Mouse (Mus musculus): ENCODE data around the gene Gm13289. TPM values are rescaled to one million over a fixed set of nuclear protein-coding genes. Genes with fewer than 3 reads are reported as not detected.
"Not testable (repeated sequence)": the region's sequence is repeated elsewhere in the genome, so short reads cannot be mapped to it uniquely, and the experiment has no call there.

Gm13289 gene
- polyA plus RNA-seq, 1 experiment, result not detected

- H3K36me3 ChIP-seq (ENCODE audit: control insufficient read depth, insufficient read depth), result no peaks in the 10 kb centered on the region
- no peaks in the 10 kb centered on the region for H3K79me2 ChIP-seq (ENCODE audit: control insufficient read depth, insufficient read depth)
- no peaks in the 10 kb centered on the region for H3K79me3 ChIP-seq (ENCODE audit: low read depth)
- TF ChIP-seq FOSL1 (IDR thresholded peaks at IDR 0.05; ENCODE audit: insufficient read depth, low read length, poor library complexity, severe bottlenecking) (no peak), MYOD1 (IDR thresholded peaks at IDR 0.05; ENCODE audit: control insufficient read depth, insufficient read length, low read depth) (no peak), CEBPB (IDR thresholded peaks at IDR 0.05; ENCODE audit: low read depth) (no peak), MAX (IDR thresholded peaks at IDR 0.05) (no peak), CTCF (IDR thresholded peaks at IDR 0.05; ENCODE audit: control insufficient read depth, insufficient read depth, insufficient read length) (no peak), MYOG (IDR thresholded peaks at IDR 0.05; ENCODE audit: control insufficient read depth, extremely low read depth, insufficient read length) (no peak), USF1 (IDR thresholded peaks at IDR 0.05; ENCODE audit: low read depth) (no peak)
- no peak overlapping the region for H3ac ChIP-seq (ENCODE audit: control insufficient read depth, insufficient read length, low read depth)
- no peaks in the 10 kb centered on the region for H3K27me3 ChIP-seq (ENCODE audit: control insufficient read depth, insufficient read depth, insufficient read length)
- H3K4me3 ChIP-seq (ENCODE audit: insufficient read depth, poor library complexity, severe bottlenecking), result no peak overlapping the region
Measured at GRCm38 (mm10) chr4:88744207-88744606, 32.5 kb upstream of the Gm13289 start.

- no peak overlapping the region for H3ac ChIP-seq (ENCODE audit: control insufficient read depth, insufficient read length, low read depth)
- no peak overlapping the region for H3K4me3 ChIP-seq (ENCODE audit: insufficient read depth, poor library complexity, severe bottlenecking)
- H3K27me3 ChIP-seq (ENCODE audit: control insufficient read depth, insufficient read depth, insufficient read length), result no peaks in the 10 kb centered on the region
- no peaks in the 10 kb centered on the region for H3K79me2 ChIP-seq (ENCODE audit: control insufficient read depth, insufficient read depth)
- H3K36me3 ChIP-seq (ENCODE audit: control insufficient read depth, insufficient read depth), result no peaks in the 10 kb centered on the region
- H3K79me3 ChIP-seq (ENCODE audit: low read depth), result no peaks in the 10 kb centered on the region
- TF ChIP-seq FOSL1 (IDR thresholded peaks at IDR 0.05; ENCODE audit: insufficient read depth, low read length, poor library complexity, severe bottlenecking) (no peak), USF1 (IDR thresholded peaks at IDR 0.05; ENCODE audit: low read depth) (no peak), MAX (IDR thresholded peaks at IDR 0.05) (no peak), MYOG (IDR thresholded peaks at IDR 0.05; ENCODE audit: control insufficient read depth, extremely low read depth, insufficient read length) (no peak), MYOD1 (IDR thresholded peaks at IDR 0.05; ENCODE audit: control insufficient read depth, insufficient read length, low read depth) (no peak), CEBPB (IDR thresholded peaks at IDR 0.05; ENCODE audit: low read depth) (no peak), CTCF (IDR thresholded peaks at IDR 0.05; ENCODE audit: control insufficient read depth, insufficient read depth, insufficient read length) (no peak)
Measured at GRCm38 (mm10) chr4:88749926-88750325, 26.8 kb upstream of the Gm13289 start.

- H3K79me3 ChIP-seq (ENCODE audit: low read depth); H3K27me3 ChIP-seq (ENCODE audit: control insufficient read depth, insufficient read depth, insufficient read length); H3K36me3 ChIP-seq (ENCODE audit: control insufficient read depth, insufficient read depth); H3K4me3 ChIP-seq (ENCODE audit: insufficient read depth, poor library complexity, severe bottlenecking); H3K79me2 ChIP-seq (ENCODE audit: control insufficient read depth, insufficient read depth); H3ac ChIP-seq (ENCODE audit: control insufficient read depth, insufficient read length, low read depth): not testable (repeated sequence)
Measured at GRCm38 (mm10) chr4:88754818-88755340, 21.8 kb upstream of the Gm13289 start, which contains the start of gene Gm13271. TSS of gene Gm13271 (plus strand) at chr4:88754868.

- H3K4me3 ChIP-seq (ENCODE audit: insufficient read depth, poor library complexity, severe bottlenecking); H3K27me3 ChIP-seq (ENCODE audit: control insufficient read depth, insufficient read depth, insufficient read length); H3K79me2 ChIP-seq (ENCODE audit: control insufficient read depth, insufficient read depth); H3K79me3 ChIP-seq (ENCODE audit: low read depth); H3K36me3 ChIP-seq (ENCODE audit: control insufficient read depth, insufficient read depth); H3ac ChIP-seq (ENCODE audit: control insufficient read depth, insufficient read length, low read depth): not testable (repeated sequence)
Measured at GRCm38 (mm10) chr4:88756581-88757513, 19.9 kb upstream of the Gm13289 start.

- not testable (repeated sequence) for H3K36me3 ChIP-seq (ENCODE audit: control insufficient read depth, insufficient read depth); H3K79me3 ChIP-seq (ENCODE audit: low read depth); H3ac ChIP-seq (ENCODE audit: control insufficient read depth, insufficient read length, low read depth); H3K27me3 ChIP-seq (ENCODE audit: control insufficient read depth, insufficient read depth, insufficient read length); H3K4me3 ChIP-seq (ENCODE audit: insufficient read depth, poor library complexity, severe bottlenecking); H3K79me2 ChIP-seq (ENCODE audit: control insufficient read depth, insufficient read depth)
Measured at GRCm38 (mm10) chr4:88757628-88758031, 19.1 kb upstream of the Gm13289 start.

- not testable (repeated sequence) for H3K4me3 ChIP-seq (ENCODE audit: insufficient read depth, poor library complexity, severe bottlenecking); H3K27me3 ChIP-seq (ENCODE audit: control insufficient read depth, insufficient read depth, insufficient read length); H3K79me3 ChIP-seq (ENCODE audit: low read depth); H3K36me3 ChIP-seq (ENCODE audit: control insufficient read depth, insufficient read depth); H3K79me2 ChIP-seq (ENCODE audit: control insufficient read depth, insufficient read depth); H3ac ChIP-seq (ENCODE audit: control insufficient read depth, insufficient read length, low read depth)
Measured at GRCm38 (mm10) chr4:88758751-88759150, 18.0 kb upstream of the Gm13289 start.

GRCm38 (mm10) chr4:88759610-88760268 lies 17.0 kb upstream of the Gm13289 start, which contains the start of gene Gm13283:
TSS of gene Gm13283 (plus strand) at chr4:88760119.
- H3K79me2 ChIP-seq (ENCODE audit: control insufficient read depth, insufficient read depth); H3ac ChIP-seq (ENCODE audit: control insufficient read depth, insufficient read length, low read depth); H3K4me3 ChIP-seq (ENCODE audit: insufficient read depth, poor library complexity, severe bottlenecking); H3K36me3 ChIP-seq (ENCODE audit: control insufficient read depth, insufficient read depth); H3K79me3 ChIP-seq (ENCODE audit: low read depth); H3K27me3 ChIP-seq (ENCODE audit: control insufficient read depth, insufficient read depth, insufficient read length): not testable (repeated sequence)

GRCm38 (mm10) chr4:88760431-88760830 lies 16.3 kb upstream of the Gm13289 start:
- H3K27me3 ChIP-seq (ENCODE audit: control insufficient read depth, insufficient read depth, insufficient read length); H3K79me2 ChIP-seq (ENCODE audit: control insufficient read depth, insufficient read depth); H3K4me3 ChIP-seq (ENCODE audit: insufficient read depth, poor library complexity, severe bottlenecking); H3K79me3 ChIP-seq (ENCODE audit: low read depth); H3K36me3 ChIP-seq (ENCODE audit: control insufficient read depth, insufficient read depth); H3ac ChIP-seq (ENCODE audit: control insufficient read depth, insufficient read length, low read depth): not testable (repeated sequence)

GRCm38 (mm10) chr4:88761776-88762175 lies 14.9 kb upstream of the Gm13289 start:
- H3K79me3 ChIP-seq (ENCODE audit: low read depth); H3K36me3 ChIP-seq (ENCODE audit: control insufficient read depth, insufficient read depth); H3K27me3 ChIP-seq (ENCODE audit: control insufficient read depth, insufficient read depth, insufficient read length); H3K4me3 ChIP-seq (ENCODE audit: insufficient read depth, poor library complexity, severe bottlenecking); H3ac ChIP-seq (ENCODE audit: control insufficient read depth, insufficient read length, low read depth); H3K79me2 ChIP-seq (ENCODE audit: control insufficient read depth, insufficient read depth): not testable (repeated sequence)
